Mouse (Mus musculus) lung, adult 2 months (tissue): ENCODE results near the gene Map3k14.

ENCODE experiments used
- CTCF ChIP-seq: fragments of 200-500 bp; IDR thresholded peaks from 2 replicates; pipeline ENCODE4 v1.5.1; 2011; ENCODE audit warnings: mild to moderate bottlenecking, low read length, control low read depth; ENCODE audit not compliant: insufficient read depth
- POLR2A ChIP-seq: fragments of 200-500 bp; IDR thresholded peaks from 2 replicates; pipeline ENCODE4 v1.6.1; 2011; ENCODE audit warnings: low read depth, mild to moderate bottlenecking, control low read depth, low read length, borderline replicate concordance; ENCODE audit errors: extremely low read depth

GRCm38 (mm10) chr11:103246081-103246730 lies 21.1 kb downstream of the Map3k14 start:
- no peak for TF ChIP-seq POLR2A
- no peak for TF ChIP-seq CTCF
